Mouse (Mus musculus) CH12.LX (cell line): Measurements from ENCODE around the gene B4galt3. TPM values are rescaled to one million over a fixed set of nuclear protein-coding genes. Genes with fewer than 3 reads are reported as not detected.

Source experiments
- DNase-seq: peaks from one replicate; pipeline ENCODE4 v3.0.0-alpha.2; 2013; ENCODE audit errors: extremely low read depth
- H3K27ac ChIP-seq: 2 replicates; pipeline ENCODE4 v1.5.1; 2012; ENCODE audit warnings: low read depth, mild to moderate bottlenecking, control low read depth, moderate library complexity; ENCODE audit not compliant: insufficient read depth
- H3K27me3 ChIP-seq: replicated peaks from 2 replicates; pipeline ENCODE3; 2012; ENCODE audit warnings: inconsistent platforms
- H3K36me3 ChIP-seq, 2 experiments: replicated peaks in 1 of 2; 2 replicates each; pipeline versions ENCODE3 to v1.6.1; 2012; ENCODE audit warnings: inconsistent platforms in 1 of 2, low read length in 1 of 2, mild to moderate bottlenecking in 1 of 2, mixed read lengths in 1 of 2, moderate library complexity in 1 of 2; ENCODE audit not compliant: control insufficient read depth in 1 of 2, insufficient read depth in 1 of 2
- H3K4me1 ChIP-seq, 2 experiments: 2 replicates each; pipeline ENCODE4 v1.6.1; 2012; ENCODE audit warnings: inconsistent platforms in 1 of 2, moderate library complexity in 1 of 2; ENCODE audit not compliant: insufficient read depth in 2 of 2, control insufficient read depth in 1 of 2
- H3K4me2 ChIP-seq: 2 replicates; pipeline ENCODE4 v1.6.1; 2012; ENCODE audit warnings: low read depth, mild to moderate bottlenecking, control low read depth; ENCODE audit not compliant: poor library complexity, insufficient read depth, severe bottlenecking
- H3K4me3 ChIP-seq, 3 experiments: fragments of 150-350 bp in 1 of 3; sonication (generic) in 1 of 3; replicated peaks in 1 of 3; 2 replicates each; pipeline versions ENCODE3 to v1.5.1; 2011 to 2012; ENCODE audit warnings: low read depth in 2 of 3, low read length in 2 of 3, mild to moderate bottlenecking in 2 of 3, moderate library complexity in 2 of 3, control low read depth in 1 of 3, improper control_type of control experiment in 1 of 3, inconsistent platforms in 1 of 3, mixed read lengths in 1 of 3; ENCODE audit not compliant: poor library complexity in 1 of 3
- H3K79me2 ChIP-seq: replicated peaks from 2 replicates; pipeline ENCODE4 v1.6.1; 2012; ENCODE audit warnings: mild to moderate bottlenecking, moderate library complexity; ENCODE audit not compliant: control insufficient read depth, poor library complexity, insufficient read depth, severe bottlenecking; ENCODE audit errors: extremely low read depth
- H3K9ac ChIP-seq: 2 replicates; pipeline ENCODE4 v1.6.1; 2012; ENCODE audit warnings: low read depth, mild to moderate bottlenecking, control low read depth, moderate library complexity; ENCODE audit not compliant: insufficient read depth
- H3K9me3 ChIP-seq: replicated peaks from 2 replicates; pipeline ENCODE3; 2012; ENCODE audit warnings: low read length, inconsistent platforms, mixed read lengths
- BHLHE40 ChIP-seq: IDR thresholded peaks from 2 replicates; pipeline ENCODE4 v1.6.1; 2011; ENCODE audit warnings: mild to moderate bottlenecking, low read depth, low read length, improper control_type of control experiment
- CHD1 ChIP-seq: IDR thresholded peaks from 2 replicates; pipeline ENCODE4 v1.6.1; 2012; ENCODE audit warnings: low read depth, low read length, improper control_type of control experiment, inconsistent platforms
- CHD2 ChIP-seq: IDR thresholded peaks from 2 replicates; pipeline ENCODE4 v1.6.1; 2011; ENCODE audit warnings: low read length, improper control_type of control experiment
- CTCF ChIP-seq, 2 experiments: IDR thresholded peaks in 1 of 2; conservative IDR thresholded peaks in 1 of 2; 2 replicates each; pipeline ENCODE4 v1.5.1; 2011 to 2012; ENCODE audit warnings: low read depth in 2 of 2, low read length in 2 of 2, improper control_type of control experiment in 1 of 2, inconsistent platforms in 1 of 2, mild to moderate bottlenecking in 1 of 2, moderate library complexity in 1 of 2
- E2F4 ChIP-seq: IDR thresholded peaks from 2 replicates; pipeline ENCODE4 v1.6.1; 2011; ENCODE audit warnings: low read depth, low read length, improper control_type of control experiment; ENCODE audit not compliant: insufficient replicate concordance
- ELF1 ChIP-seq: IDR thresholded peaks from 2 replicates; pipeline ENCODE4 v1.6.1; 2014; ENCODE audit warnings: low read depth, mild to moderate bottlenecking, inconsistent platforms, low read length, improper control_type of control experiment
- EP300 ChIP-seq: IDR thresholded peaks from 2 replicates; pipeline ENCODE4 v1.6.1; 2011; ENCODE audit warnings: low read length, improper control_type of control experiment
- ETS1 ChIP-seq: conservative IDR thresholded peaks from 2 replicates; pipeline ENCODE4 v1.6.1; 2012; ENCODE audit warnings: low read depth, mild to moderate bottlenecking, inconsistent platforms, low read length, improper control_type of control experiment, moderate library complexity
- GABPA ChIP-seq: IDR thresholded peaks from 2 replicates; pipeline ENCODE4 v1.6.1; 2012; ENCODE audit warnings: low read depth, low read length, improper control_type of control experiment, inconsistent platforms; ENCODE audit not compliant: insufficient replicate concordance
- HCFC1 ChIP-seq: IDR thresholded peaks from 2 replicates; pipeline ENCODE4 v1.6.1; 2012; ENCODE audit warnings: low read depth, mild to moderate bottlenecking, inconsistent platforms, low read length, improper control_type of control experiment
- IRF4 ChIP-seq: IDR thresholded peaks from 2 replicates; pipeline ENCODE4 v1.6.1; 2014; ENCODE audit warnings: low read depth, mild to moderate bottlenecking, inconsistent platforms, low read length, improper control_type of control experiment
- JUN ChIP-seq: IDR thresholded peaks from 2 replicates; pipeline ENCODE4 v1.6.1; 2011; ENCODE audit warnings: low read depth, mild to moderate bottlenecking, low read length, improper control_type of control experiment, moderate library complexity; ENCODE audit not compliant: insufficient read depth
- JUND ChIP-seq: conservative IDR thresholded peaks from 2 replicates; pipeline ENCODE4 v1.6.1; 2011; ENCODE audit warnings: low read depth, low read length, improper control_type of control experiment
- KAT2A ChIP-seq: IDR thresholded peaks from 2 replicates; pipeline ENCODE4 v1.6.1; 2012; ENCODE audit warnings: low read length, improper control_type of control experiment, inconsistent platforms; ENCODE audit not compliant: insufficient replicate concordance
- MAFK ChIP-seq: IDR thresholded peaks from 2 replicates; pipeline ENCODE4 v1.6.1; 2011; ENCODE audit warnings: low read length, improper control_type of control experiment; ENCODE audit not compliant: insufficient replicate concordance
- MAX ChIP-seq: IDR thresholded peaks from 2 replicates; pipeline ENCODE4 v1.6.1; 2011; ENCODE audit warnings: low read length, improper control_type of control experiment
- MAZ ChIP-seq: IDR thresholded peaks from 2 replicates; pipeline ENCODE4 v1.6.1; 2012; ENCODE audit warnings: low read depth, mild to moderate bottlenecking, inconsistent platforms, low read length, improper control_type of control experiment, moderate library complexity
- MEF2A ChIP-seq: IDR thresholded peaks from 2 replicates; pipeline ENCODE4 v1.6.1; 2014; ENCODE audit warnings: low read depth, mild to moderate bottlenecking, inconsistent platforms, low read length, improper control_type of control experiment, borderline replicate concordance
- MXI1 ChIP-seq: IDR thresholded peaks from 2 replicates; pipeline ENCODE4 v1.6.1; 2011; ENCODE audit warnings: mild to moderate bottlenecking, low read depth, low read length, improper control_type of control experiment
- MYC ChIP-seq: IDR thresholded peaks from 2 replicates; pipeline ENCODE4 v1.6.1; 2011; ENCODE audit warnings: low read depth, mild to moderate bottlenecking, improper control_type of control experiment, low read length
- NELFE ChIP-seq: IDR thresholded peaks from 2 replicates; pipeline ENCODE4 v1.6.1; 2011; ENCODE audit warnings: low read depth, low read length, improper control_type of control experiment
- NRF1 ChIP-seq: IDR thresholded peaks from 2 replicates; pipeline ENCODE4 v1.6.1; 2014; ENCODE audit warnings: low read depth, mild to moderate bottlenecking, inconsistent platforms, low read length, improper control_type of control experiment, moderate library complexity
- PAX5 ChIP-seq: IDR thresholded peaks from 2 replicates; pipeline ENCODE4 v1.6.1; 2012; ENCODE audit warnings: low read length, inconsistent platforms, mixed read lengths
- POLR2A ChIP-seq: IDR thresholded peaks from 2 replicates; pipeline ENCODE4 v1.6.1; 2011; ENCODE audit warnings: low read depth, mild to moderate bottlenecking, improper control_type of control experiment, low read length
- POLR2AphosphoS2 ChIP-seq: IDR thresholded peaks from 2 replicates; pipeline ENCODE4 v1.6.1; 2011; ENCODE audit warnings: low read depth, low read length, improper control_type of control experiment
- RAD21 ChIP-seq: IDR thresholded peaks from 2 replicates; pipeline ENCODE4 v1.6.1; 2011; ENCODE audit warnings: low read depth, mild to moderate bottlenecking, low read length, improper control_type of control experiment, moderate library complexity
- RCOR1 ChIP-seq: conservative IDR thresholded peaks from 2 replicates; pipeline ENCODE4 v1.6.1; 2012; ENCODE audit warnings: low read depth, mild to moderate bottlenecking, inconsistent platforms, low read length, improper control_type of control experiment
- SIN3A ChIP-seq: IDR thresholded peaks from 2 replicates; pipeline ENCODE4 v1.6.1; 2012; ENCODE audit warnings: low read length, improper control_type of control experiment, inconsistent platforms
- SMC3 ChIP-seq: IDR thresholded peaks from 2 replicates; pipeline ENCODE4 v1.6.1; 2011; ENCODE audit warnings: low read depth, low read length, improper control_type of control experiment
- TBP ChIP-seq: conservative IDR thresholded peaks from 2 replicates; pipeline ENCODE4 v1.6.1; 2011; ENCODE audit warnings: low read depth, low read length, improper control_type of control experiment
- TCF12 ChIP-seq: IDR thresholded peaks from 2 replicates; pipeline ENCODE4 v1.6.1; 2014; ENCODE audit warnings: low read depth, mild to moderate bottlenecking, inconsistent platforms, low read length, improper control_type of control experiment
- UBTF ChIP-seq: IDR thresholded peaks from 2 replicates; pipeline ENCODE4 v1.6.1; 2012; ENCODE audit warnings: low read depth, mild to moderate bottlenecking, inconsistent platforms, low read length, improper control_type of control experiment, moderate library complexity
- USF1 ChIP-seq: IDR thresholded peaks from 2 replicates; pipeline ENCODE4 v1.6.1; 2014; ENCODE audit warnings: low read depth, mild to moderate bottlenecking, inconsistent platforms, low read length, improper control_type of control experiment
- USF2 ChIP-seq: conservative IDR thresholded peaks from 2 replicates; pipeline ENCODE4 v1.6.1; 2011; ENCODE audit warnings: low read depth, low read length, improper control_type of control experiment
- ZC3H11A ChIP-seq: IDR thresholded peaks from 2 replicates; pipeline ENCODE4 v1.6.1; 2012; ENCODE audit warnings: low read depth, mild to moderate bottlenecking, inconsistent platforms, low read length, improper control_type of control experiment
- ZKSCAN1 ChIP-seq: IDR thresholded peaks from 2 replicates; pipeline ENCODE4 v1.6.1; 2012; ENCODE audit warnings: low read depth, inconsistent platforms, low read length, improper control_type of control experiment, borderline replicate concordance
- ZMIZ1 ChIP-seq: IDR thresholded peaks from 2 replicates; pipeline ENCODE4 v1.6.1; 2012; ENCODE audit warnings: low read depth, mild to moderate bottlenecking, inconsistent platforms, low read length, improper control_type of control experiment
- ZNF384 ChIP-seq: IDR thresholded peaks from 2 replicates; pipeline ENCODE4 v1.6.1; 2012; ENCODE audit warnings: low read depth, low read length, improper control_type of control experiment, inconsistent platforms
- dilution Hi-C: fragments of 300-500 bp; cut with MboI; formaldehyde crosslinking; loops from 2 replicates; pipeline ENCODE4 v1.14.3; 2020; ENCODE audit warnings: low sequenced_read_pairs; ENCODE audit not compliant: extremely low pct_unique_long_range_greater_than_20kb, extremely low pct_ligation_motif_present
- in situ Hi-C: fragments of 300-500 bp; cut with MboI; formaldehyde crosslinking; loops from 3 replicates; pipeline ENCODE4 v1.14.3; 2019; ENCODE audit warnings: low sequenced_read_pairs, low pct_ligation_motif_present, low pct_unique_long_range_greater_than_20kb, mixed read lengths
- polyA plus RNA-seq: library from polyadenylated mRNA; unstranded; fragments of >175 nt; gene quantifications from 2 replicates; pipeline ENCODE4 v1.2.1, GENCODE M21; 2012; ENCODE audit warnings: low read depth; ENCODE audit not compliant: insufficient read length
- total RNA-seq, 2 experiments: library from RNA; depleted of rRNA; stranded (reverse); fragments of 300-350 nt in 1 of 2; fragments of >200 nt in 1 of 2; gene quantifications; 2 replicates each; pipeline ENCODE4 v1.2.3; 2012 to 2014

The B4galt3 gene
- total RNA-seq (2012; rRNA removed) = 27.4 and 27.8 TPM in 2 replicates
- total RNA-seq (2014; rRNA removed) = 18.3 and 19.3 TPM in 2 replicates
- 23.1 TPM in 2 replicates for polyA plus RNA-seq

GRCm38 (mm10) chr1:171269848-171270572 is at the start of gene B4galt3:
B4galt3 (plus strand) TSS chr1:171270328.
- TF ChIP-seq USF1 (no peak), SMC3 (no peak), POLR2AphosphoS2 (peak; percentile 93), MAZ (peak; percentile 86), HCFC1 (peak; percentile 86), MAX (peak; percentile 66; the same call in 1 of the 2 replicates), CHD1 (no peak), RAD21 (no peak), ELF1 (peak; percentile 57; the same call in 1 of the 2 replicates), UBTF (no peak), PAX5 (no peak), MXI1 (peak; percentile 51; the same call in 1 of the 2 replicates), E2F4 (no peak), MAFK (0 out of 2 replicates have a peak, but pooled peaks have one; percentile 9), TCF12 (peak; percentile 97), USF2 (no peak), NELFE (peak; percentile 99), POLR2A (peak; percentile 100), ZMIZ1 (peak; percentile 97), KAT2A (peak; percentile 81; the same call in 1 of the 2 replicates), EP300 (no peak), IRF4 (no peak), TBP (peak; percentile 88), GABPA (no peak; the same call in 1 of the 2 replicates), NRF1 (peak; percentile 72), JUN (no peak), ETS1 (no peak), CTCF (conservative IDR thresholded peaks at IDR 0.05 in 1 of 2, IDR thresholded peaks at IDR 0.05 in 1 of 2; ENCODE audit: low read depth in 2 of 2, low read length in 2 of 2) (no peak), MEF2A (peak; percentile 23; the same call in 1 of the 2 replicates), RCOR1 (0 out of 2 replicates have a peak, but pooled peaks have one; percentile 37), SIN3A (peak; percentile 71; the same call in 1 of the 2 replicates), JUND (no peak), BHLHE40 (no peak), MYC (peak; percentile 74; the same call in 1 of the 2 replicates), CHD2 (peak; percentile 45; the same call in 1 of the 2 replicates), ZKSCAN1 (no peak), ZNF384 (peak; percentile 5; the same call in 1 of the 2 replicates), ZC3H11A (no peak)
- TF ChIP-seq, all 38 proteins: peak for 20
- H3K4me1 ChIP-seq = peaks cover 0 to 26% of the 10 kb centered on the region in 2 experiments; a peak in 2 of 4 replicates
- dilution Hi-C loops = no loop called here

More at GRCm38 (mm10) chr1:171269848-171270572, at the start of gene B4galt3:
- Histone ChIP-seq H3K27me3 (no peaks in the 10 kb centered on the region), H3K9ac (peak within 1 kb of the TSS; percentile 50), H3K4me3 (peak within 1 kb of the TSS; percentile 83 to 93 (median 93)), H3K36me3 (peaks cover 25 to 33% of the 10 kb centered on the region in 2 experiments), H3K4me2 (peak within 1 kb of the TSS; percentile 86), H3K79me2 (no peaks in the 10 kb centered on the region), H3K27ac (no peak within 1 kb of the TSS), H3K9me3 (no peaks in the 10 kb centered on the region)
- DNase-seq = peak; percentile 87
- in situ Hi-C loops = no loop called here
